Mouse (Mus musculus) left cerebral cortex, postnatal 10 days (tissue): ENCODE data around the gene Ddx59. TPM values are rescaled to one million over a fixed set of nuclear protein-coding genes. Genes with fewer than 3 reads are reported as not detected.
A peak's percentile ranks its signal among the peaks of the same experiment; 100 is the strongest.

ENCODE experiments used
- DNase-seq, 2 experiments: peaks; one replicate each; pipeline ENCODE4 v3.0.0; 2021 to 2022; ENCODE audit warnings: low spot score in 2 of 2, mixed read lengths in 1 of 2; ENCODE audit errors: extremely low spot score in 1 of 2
- intact Hi-C: fragments of 180-260 bp; cut with DNase I; formaldehyde crosslinking; loops from one replicate; pipeline ENCODE4 v1.15.1; 2025
- total RNA-seq, 2 experiments: library from RNA; stranded (reverse); gene quantifications; 2 replicates each; pipeline ENCODE4 v1.2.3; 2021

Ddx59 gene
- total RNA-seq, 2 experiments from 2014 or later = 10.3 TPM

GRCm38 (mm10) chr1:136444555-136445255 lies 29.6 kb downstream of the Ddx59 start:
- no peak for DNase-seq
- intact Hi-C loops = no loop called here

- DNase-seq = no peak
- intact Hi-C loops = no loop called here
Measured at GRCm38 (mm10) chr1:136446933-136447332, 31.9 kb downstream of the Ddx59 start.

- intact Hi-C loops = no loop called here
- DNase-seq = no peak
Measured at GRCm38 (mm10) chr1:136447338-136447737, 32.3 kb downstream of the Ddx59 start.

GRCm38 (mm10) chr1:136449541-136449940 lies 34.5 kb downstream of the Ddx59 start:
- DNase-seq = no peak
- intact Hi-C loops = no loop called here

GRCm38 (mm10) chr1:136450206-136450605 lies 35.1 kb downstream of the Ddx59 start:
- DNase-seq = no peak
- intact Hi-C loops = no loop called here

GRCm38 (mm10) chr1:136452421-136452820 lies 37.4 kb downstream of the Ddx59 start:
- DNase-seq = no peak
- intact Hi-C loops = no loop called here

GRCm38 (mm10) chr1:136455756-136456585 lies 40.9 kb downstream of the Ddx59 start:
- DNase-seq = peak in 1 of 2 experiments; percentile 31
- intact Hi-C loops = loop anchor here (5.0 kb wide), 3 partner anchors 109 to 279 kb away; partner anchors contain the start of gene Camsap2

GRCm38 (mm10) chr1:136456741-136457140 lies 41.7 kb downstream of the Ddx59 start:
- intact Hi-C loops = loop anchor here (5.0 kb wide), 3 partner anchors 109 to 279 kb away; partner anchors contain the start of gene Camsap2
- no peak for DNase-seq

- intact Hi-C loops = loop anchor here (5.0 kb wide), 3 partner anchors 110 to 280 kb away; partner anchors contain the start of gene Camsap2
- no peak for DNase-seq
Measured at GRCm38 (mm10) chr1:136457403-136457802, 42.3 kb downstream of the Ddx59 start.

- DNase-seq = no peak
- intact Hi-C loops = loop anchor here (5.0 kb wide), 3 partner anchors 111 to 281 kb away; partner anchors contain the start of gene Camsap2
Measured at GRCm38 (mm10) chr1:136458691-136459245, 43.7 kb downstream of the Ddx59 start.

- intact Hi-C loops = loop anchor here (5.0 kb wide), 1 partner anchor 415 kb away; no protein-coding TSS in a partner anchor
- DNase-seq = no peak
Measured at GRCm38 (mm10) chr1:136462443-136462842, 47.4 kb downstream of the Ddx59 start.

GRCm38 (mm10) chr1:136465168-136465567 lies 50.1 kb downstream of the Ddx59 start:
- DNase-seq = no peak
- intact Hi-C loops = no loop called here

- intact Hi-C loops = no loop called here
- DNase-seq = peak; percentile 91 to 95
Measured at GRCm38 (mm10) chr1:136466143-136466811, 51.2 kb downstream of the Ddx59 start, which contains the start of gene Kif14. Gene Kif14 (plus strand): TSS chr1:136466343.

GRCm38 (mm10) chr1:136469408-136469807 lies 54.3 kb downstream of the Ddx59 start:
- intact Hi-C loops = no loop called here
- no peak for DNase-seq

- DNase-seq = no peak
- intact Hi-C loops = no loop called here
Measured at GRCm38 (mm10) chr1:136470471-136470870, 55.4 kb downstream of the Ddx59 start.
